Mouse (Mus musculus) spleen, adult 2 months (tissue): ENCODE results near the gene Smoc1. TPM values are rescaled to one million over a fixed set of nuclear protein-coding genes. Genes with fewer than 3 reads are reported as not detected.

Experiments used
- DNase-seq, 2 experiments: peaks; one replicate each; pipeline versions ENCODE4 v3.0.0 to v3.0.0-alpha.2; 2012 to 2021; ENCODE audit warnings: low spot score in 2 of 2, low read depth in 1 of 2
- H3K27ac ChIP-seq: fragments of 200-500 bp; 2 replicates; pipeline ENCODE4 v1.5.1; 2012; ENCODE audit warnings: low read length, inconsistent platforms; ENCODE audit not compliant: insufficient read depth
- H3K27me3 ChIP-seq: fragments of 200-500 bp; 2 replicates; pipeline ENCODE4 v1.6.1; 2012; ENCODE audit warnings: mild to moderate bottlenecking, moderate library complexity, low read length, inconsistent platforms; ENCODE audit not compliant: control insufficient read depth, insufficient read depth
- H3K36me3 ChIP-seq: fragments of 200-500 bp; 2 replicates; pipeline ENCODE4 v1.6.1; 2012; ENCODE audit warnings: mild to moderate bottlenecking, low read length, inconsistent platforms; ENCODE audit not compliant: control insufficient read depth, insufficient read depth
- H3K4me1 ChIP-seq: fragments of 200-500 bp; 2 replicates; pipeline ENCODE4 v1.6.1; 2011; ENCODE audit warnings: inconsistent platforms; ENCODE audit not compliant: control insufficient read depth, insufficient read depth, insufficient read length
- H3K4me3 ChIP-seq: fragments of 200-500 bp; 2 replicates; pipeline ENCODE4 v1.5.1; 2011; ENCODE audit warnings: mild to moderate bottlenecking, inconsistent platforms; ENCODE audit not compliant: insufficient read depth, insufficient read length; ENCODE audit errors: extremely low read depth
- CTCF ChIP-seq: fragments of 200-500 bp; IDR thresholded peaks from 2 replicates; pipeline ENCODE4 v1.5.1; 2011; ENCODE audit warnings: mild to moderate bottlenecking, inconsistent platforms; ENCODE audit not compliant: insufficient read depth, insufficient read length, insufficient replicate concordance; ENCODE audit errors: extremely low read depth
- POLR2A ChIP-seq: fragments of 200-500 bp; IDR thresholded peaks from 2 replicates; pipeline ENCODE4 v1.6.1; 2011; ENCODE audit warnings: low read depth, low read length, inconsistent platforms
- WGBS: fragments of 180-500 bp; shearing (Covaris S2); methylation state at CpG from one replicate; pipeline ENCODE4 v1.1.7; 2018; 5-methylcytosine and 5-hydroxymethylcytosine counted together
- polyA plus RNA-seq: library from polyadenylated mRNA; depleted of rRNA; stranded (reverse); fragments of >200 nt; gene quantifications from 2 replicates; pipeline ENCODE4 v1.2.3, GENCODE M21; 2012

Gene Smoc1
- polyA plus RNA-seq, 1 experiment: 0.51 TPM

GRCm38 (mm10) chr12:81199280-81199955 lies 172.8 kb downstream of the Smoc1 start:
- H3K4me1 ChIP-seq: no peaks in the 10 kb centered on the region
- no peaks in the 10 kb centered on the region for H3K36me3 ChIP-seq
- no peak for DNase-seq
- no peaks in the 10 kb centered on the region for H3K27me3 ChIP-seq
- H3K27ac ChIP-seq: no peak overlapping the region
- 47% methylated on average over 23 of the region's 23 CpGs for whole genome bisulfite sequencing
- H3K4me3 ChIP-seq: no peak overlapping the region
- TF ChIP-seq POLR2A: no peak
- 0 out of 2 replicates have a peak, but pooled peaks have one; percentile 7 for TF ChIP-seq CTCF

- H3K4me1 ChIP-seq: no peaks in the 10 kb centered on the region
- no peak for TF ChIP-seq POLR2A
- no peak for TF ChIP-seq CTCF
- H3K36me3 ChIP-seq: no peaks in the 10 kb centered on the region
- H3K4me3 ChIP-seq: no peak overlapping the region
- WGBS: 46% methylated on average over 1 of the region's 1 CpGs
- H3K27me3 ChIP-seq: no peaks in the 10 kb centered on the region
- DNase-seq: no peak
- H3K27ac ChIP-seq: no peak overlapping the region
These were observed 176.6 kb downstream of the Smoc1 start for GRCm38 (mm10) chr12:81203226-81203625.

DNA sequence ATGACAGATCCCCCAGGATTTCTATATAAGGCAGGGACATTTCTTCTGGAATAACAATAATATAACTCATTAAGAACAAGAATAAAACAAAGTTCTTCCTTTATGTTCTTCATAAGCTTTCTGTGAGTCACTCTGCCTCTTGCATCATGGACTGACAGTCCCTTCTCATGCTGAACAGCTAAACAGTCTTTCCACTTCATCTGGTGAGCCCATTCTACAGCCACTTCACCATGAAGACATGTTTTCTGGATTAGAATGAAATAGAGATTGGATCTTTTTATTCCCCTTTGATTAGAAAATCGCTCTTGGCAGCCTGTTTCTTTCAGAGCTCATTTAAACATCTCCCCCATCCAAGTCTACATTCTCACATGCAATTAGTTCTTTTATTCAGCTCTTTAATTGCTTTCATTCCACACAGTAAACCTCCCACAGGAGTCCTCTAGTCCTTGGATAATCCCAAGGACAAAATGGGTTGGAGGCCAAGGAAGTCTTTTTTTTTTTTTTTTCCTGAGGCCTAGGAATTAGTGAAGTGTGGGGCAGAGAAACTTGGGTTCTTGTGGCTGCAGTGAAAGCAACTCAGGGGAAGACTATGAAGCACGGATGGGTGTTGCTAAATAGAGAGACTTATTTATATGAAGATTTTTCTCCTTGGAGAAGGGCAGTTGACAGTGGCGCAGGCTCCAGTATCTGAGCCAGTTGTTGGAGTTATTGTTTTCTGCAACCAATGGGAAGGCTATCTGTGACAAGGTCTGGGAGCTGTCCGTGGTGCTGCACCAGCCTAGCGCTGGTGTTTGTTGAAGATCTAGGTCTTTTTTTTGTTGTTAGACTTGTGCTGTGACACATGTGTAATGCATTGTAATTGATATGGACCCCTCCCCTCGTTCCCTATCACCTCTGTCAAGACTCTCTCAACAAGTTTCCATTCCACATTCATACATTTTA lies 179.3 kb downstream of the Smoc1 start:
- no peaks in the 10 kb centered on the region for H3K4me1 ChIP-seq
- 25% methylated on average over 6 of the region's 6 CpGs for WGBS
- no peak overlapping the region for H3K4me3 ChIP-seq
- TF ChIP-seq POLR2A (no peak), CTCF (no peak)
- H3K36me3 ChIP-seq: no peaks in the 10 kb centered on the region
- H3K27ac ChIP-seq: no peak overlapping the region
- H3K27me3 ChIP-seq: no peaks in the 10 kb centered on the region
- DNase-seq: no peak

GRCm38 (mm10) chr12:81208559-81208958 lies 182.0 kb downstream of the Smoc1 start:
- H3K27me3 ChIP-seq: no peaks in the 10 kb centered on the region
- no peak overlapping the region for H3K4me3 ChIP-seq
- WGBS: 45% methylated on average over 2 of the region's 2 CpGs
- DNase-seq: no peak
- H3K27ac ChIP-seq: no peak overlapping the region
- no peak for TF ChIP-seq CTCF
- TF ChIP-seq POLR2A: no peak
- no peaks in the 10 kb centered on the region for H3K36me3 ChIP-seq
- H3K4me1 ChIP-seq: no peaks in the 10 kb centered on the region

GRCm38 (mm10) chr12:81219339-81219738 lies 192.7 kb downstream of the Smoc1 start:
- no peak overlapping the region for H3K4me3 ChIP-seq
- WGBS: 59% methylated on average over 4 of the region's 4 CpGs
- DNase-seq: no peak
- H3K27me3 ChIP-seq: no peaks in the 10 kb centered on the region
- H3K36me3 ChIP-seq: no peaks in the 10 kb centered on the region
- H3K4me1 ChIP-seq: no peaks in the 10 kb centered on the region
- H3K27ac ChIP-seq: no peak overlapping the region
- no peak for TF ChIP-seq CTCF
- TF ChIP-seq POLR2A: no peak

GRCm38 (mm10) chr12:81223276-81223675 lies 196.7 kb downstream of the Smoc1 start:
- H3K36me3 ChIP-seq: no peaks in the 10 kb centered on the region
- TF ChIP-seq POLR2A (no peak), CTCF (no peak)

GRCm38 (mm10) chr12:81224843-81225242 lies 198.2 kb downstream of the Smoc1 start:
- H3K27ac ChIP-seq: no peak overlapping the region
- WGBS: 84% methylated on average over 2 of the region's 2 CpGs
- no peaks in the 10 kb centered on the region for H3K4me1 ChIP-seq
- DNase-seq: no peak
- TF ChIP-seq CTCF: no peak
- TF ChIP-seq POLR2A: no peak
- no peaks in the 10 kb centered on the region for H3K27me3 ChIP-seq
- no peaks in the 10 kb centered on the region for H3K36me3 ChIP-seq
- no peak overlapping the region for H3K4me3 ChIP-seq

More at GRCm38 (mm10) chr12:81223276-81223675, 196.7 kb downstream of the Smoc1 start:
- no peak for DNase-seq
- no peak overlapping the region for H3K27ac ChIP-seq
- 76% methylated on average over 2 of the region's 2 CpGs for WGBS
- H3K27me3 ChIP-seq: no peaks in the 10 kb centered on the region
- H3K4me3 ChIP-seq: no peak overlapping the region
- H3K4me1 ChIP-seq: no peaks in the 10 kb centered on the region
